Mouse (Mus musculus): ENCODE measurements around the gene Specc1l. TPM values are rescaled to one million over a fixed set of nuclear protein-coding genes. Genes with fewer than 3 reads are reported as not detected.

Specc1l gene
- polyA plus RNA-seq, 1 experiment, result 2.5 TPM

- no peak for TF ChIP-seq FLI1 (IDR thresholded peaks at IDR 0.05; ENCODE audit: low read length)
- no peak for TF ChIP-seq GATA1 (IDR thresholded peaks at IDR 0.05; ENCODE audit: borderline replicate concordance, low read length)
- Histone ChIP-seq H3K4me3 (replicated peaks) (peak overlapping the region; percentile 86), H3K9me3 (no peaks in the 10 kb centered on the region), H3K4me1 (peaks cover 100% of the 10 kb centered on the region), H3K36me3 (replicated peaks; ENCODE audit: low read length) (peaks cover 57% of the 10 kb centered on the region), H3K27me3 (replicated peaks) (no peaks in the 10 kb centered on the region)
Measured at GRCm38 (mm10) chr10:75303324-75304048, 91.6 kb downstream of the Specc1l start.

GRCm38 (mm10) chr10:75304049-75304405 lies 92.2 kb downstream of the Specc1l start:
- H3K36me3 ChIP-seq (replicated peaks; ENCODE audit: low read length), result peaks cover 57% of the 10 kb centered on the region
- no peak for TF ChIP-seq GATA1 (IDR thresholded peaks at IDR 0.05; ENCODE audit: borderline replicate concordance, low read length)
- TF ChIP-seq FLI1 (IDR thresholded peaks at IDR 0.05; ENCODE audit: low read length), result no peak

GRCm38 (mm10) chr10:75304413-75304812 lies 92.5 kb downstream of the Specc1l start:
- Histone ChIP-seq H3K4me1 (peaks cover 100% of the 10 kb centered on the region), H3K4me3 (replicated peaks) (peak overlapping the region; percentile 86), H3K27me3 (replicated peaks) (no peaks in the 10 kb centered on the region), H3K9me3 (no peaks in the 10 kb centered on the region), H3K36me3 (replicated peaks; ENCODE audit: low read length) (peaks cover 57% of the 10 kb centered on the region)
- TF ChIP-seq GATA1 (IDR thresholded peaks at IDR 0.05; ENCODE audit: borderline replicate concordance, low read length), result no peak

More at GRCm38 (mm10) chr10:75304049-75304405, 92.2 kb downstream of the Specc1l start:
- H3K9me3 ChIP-seq, result no peaks in the 10 kb centered on the region
- H3K27me3 ChIP-seq (replicated peaks), result no peaks in the 10 kb centered on the region
- H3K4me3 ChIP-seq (replicated peaks), result peak overlapping the region; percentile 86
- H3K4me1 ChIP-seq, result peaks cover 100% of the 10 kb centered on the region

GRCm38 (mm10) chr10:75307130-75307529 lies 95.3 kb downstream of the Specc1l start:
- H3K36me3 ChIP-seq (replicated peaks; ENCODE audit: low read length), result peaks cover 74% of the 10 kb centered on the region
- no peaks in the 10 kb centered on the region for H3K27me3 ChIP-seq (replicated peaks)
- H3K9me3 ChIP-seq, result no peaks in the 10 kb centered on the region
- no peak overlapping the region for H3K4me3 ChIP-seq (replicated peaks)
- peaks cover 92% of the 10 kb centered on the region for H3K4me1 ChIP-seq
- no peak for TF ChIP-seq GATA1 (IDR thresholded peaks at IDR 0.05; ENCODE audit: borderline replicate concordance, low read length)
- TF ChIP-seq FLI1 (IDR thresholded peaks at IDR 0.05; ENCODE audit: low read length), result no peak

- Histone ChIP-seq H3K4me1 (peaks cover 90% of the 10 kb centered on the region), H3K27me3 (replicated peaks) (no peaks in the 10 kb centered on the region), H3K4me3 (replicated peaks) (no peak overlapping the region), H3K36me3 (replicated peaks; ENCODE audit: low read length) (peaks cover 71% of the 10 kb centered on the region), H3K9me3 (no peaks in the 10 kb centered on the region)
- no peak for TF ChIP-seq FLI1 (IDR thresholded peaks at IDR 0.05; ENCODE audit: low read length)
- TF ChIP-seq GATA1 (IDR thresholded peaks at IDR 0.05; ENCODE audit: borderline replicate concordance, low read length), result no peak
Measured at GRCm38 (mm10) chr10:75312361-75312760, 100.5 kb downstream of the Specc1l start.

GRCm38 (mm10) chr10:75314190-75314980 lies 102.5 kb downstream of the Specc1l start:
- H3K4me1 ChIP-seq, result peaks cover 90% of the 10 kb centered on the region
- no peak for TF ChIP-seq GATA1 (IDR thresholded peaks at IDR 0.05; ENCODE audit: borderline replicate concordance, low read length)
- no peak for TF ChIP-seq FLI1 (IDR thresholded peaks at IDR 0.05; ENCODE audit: low read length)
- H3K9me3 ChIP-seq, result no peaks in the 10 kb centered on the region
- H3K4me3 ChIP-seq (replicated peaks), result no peak overlapping the region
- H3K36me3 ChIP-seq (replicated peaks; ENCODE audit: low read length), result peaks cover 57% of the 10 kb centered on the region
- H3K27me3 ChIP-seq (replicated peaks), result no peaks in the 10 kb centered on the region

GRCm38 (mm10) chr10:75315756-75316155 lies 103.9 kb downstream of the Specc1l start:
- Histone ChIP-seq H3K9me3 (no peaks in the 10 kb centered on the region), H3K36me3 (replicated peaks; ENCODE audit: low read length) (peaks cover 57% of the 10 kb centered on the region), H3K4me3 (replicated peaks) (peak overlapping the region; percentile 99), H3K27me3 (replicated peaks) (no peaks in the 10 kb centered on the region), H3K4me1 (peaks cover 91% of the 10 kb centered on the region)
- TF ChIP-seq FLI1 (IDR thresholded peaks at IDR 0.05; ENCODE audit: low read length) (no peak), GATA1 (IDR thresholded peaks at IDR 0.05; ENCODE audit: borderline replicate concordance, low read length) (no peak)

- H3K27me3 ChIP-seq (replicated peaks), result no peaks in the 10 kb centered on the region
- peaks cover 57% of the 10 kb centered on the region for H3K36me3 ChIP-seq (replicated peaks; ENCODE audit: low read length)
- TF ChIP-seq GATA1 (IDR thresholded peaks at IDR 0.05; ENCODE audit: borderline replicate concordance, low read length) (no peak), FLI1 (IDR thresholded peaks at IDR 0.05; ENCODE audit: low read length) (no peak)
- H3K4me3 ChIP-seq (replicated peaks), result peak overlapping the region; percentile 99
- H3K4me1 ChIP-seq, result peaks cover 98% of the 10 kb centered on the region
- no peaks in the 10 kb centered on the region for H3K9me3 ChIP-seq
Measured at GRCm38 (mm10) chr10:75316472-75316871, 104.6 kb downstream of the Specc1l start.

- H3K4me1 ChIP-seq, result peaks cover 98% of the 10 kb centered on the region
- TF ChIP-seq FLI1 (IDR thresholded peaks at IDR 0.05; ENCODE audit: low read length), result no peak
- TF ChIP-seq GATA1 (IDR thresholded peaks at IDR 0.05; ENCODE audit: borderline replicate concordance, low read length), result no peak
- no peaks in the 10 kb centered on the region for H3K27me3 ChIP-seq (replicated peaks)
- H3K36me3 ChIP-seq (replicated peaks; ENCODE audit: low read length), result peaks cover 57% of the 10 kb centered on the region
- no peaks in the 10 kb centered on the region for H3K9me3 ChIP-seq
- peak within 1 kb of the TSS; percentile 99 for H3K4me3 ChIP-seq (replicated peaks)
Measured at GRCm38 (mm10) chr10:75316872-75316907, 104.8 kb downstream of the Specc1l start, which contains the start of gene Adora2a. Gene Adora2a, plus strand, starts transcription at chr10:75316877.

- TF ChIP-seq GATA1 (IDR thresholded peaks at IDR 0.05; ENCODE audit: borderline replicate concordance, low read length) (no peak), FLI1 (IDR thresholded peaks at IDR 0.05; ENCODE audit: low read length) (no peak)
- Histone ChIP-seq H3K4me3 (replicated peaks) (peak overlapping the region; percentile 99), H3K27me3 (replicated peaks) (no peaks in the 10 kb centered on the region), H3K9me3 (no peaks in the 10 kb centered on the region), H3K4me1 (peaks cover 98% of the 10 kb centered on the region), H3K36me3 (replicated peaks; ENCODE audit: low read length) (peaks cover 57% of the 10 kb centered on the region)
Measured at GRCm38 (mm10) chr10:75316908-75317761, 105.3 kb downstream of the Specc1l start.

All from megakaryocyte, embryonic 14.5 days (primary cell).